Mouse (Mus musculus): ENCODE results near the gene Tns2. TPM values are rescaled to one million over a fixed set of nuclear protein-coding genes. Genes with fewer than 3 reads are reported as not detected.
"Not testable (repeated sequence)": the region's sequence is repeated elsewhere in the genome, so short reads cannot be mapped to it uniquely, and the experiment has no call there.

Gene Tns2
- total RNA-seq, 1 experiment from 2014 or later: 83.0 TPM

- no peak for DNase-seq
These were observed 40.9 kb downstream of the Tns2 start for GRCm38 (mm10) chr15:102141120-102141519.

- DNase-seq: no peak
These were observed 43.0 kb downstream of the Tns2 start for GRCm38 (mm10) chr15:102142914-102143912.

GRCm38 (mm10) chr15:102144274-102144711, 44.1 kb downstream of the Tns2 start, which contains the start of gene Igfbp6:
Gene Igfbp6, plus strand, starts transcription at chr15:102144362.
- no peak for DNase-seq

GRCm38 (mm10) chr15:102144726-102145125, 44.5 kb downstream of the Tns2 start:
- no peak for DNase-seq

GRCm38 (mm10) chr15:102145330-102145729, 45.1 kb downstream of the Tns2 start:
- peak; percentile 85 for DNase-seq

GRCm38 (mm10) chr15:102146089-102146488, 45.9 kb downstream of the Tns2 start:
- DNase-seq: no peak

GRCm38 (mm10) chr15:102146882-102147281, 46.7 kb downstream of the Tns2 start:
- peak; percentile 70 for DNase-seq

- no peak for DNase-seq
These were observed 47.6 kb downstream of the Tns2 start for GRCm38 (mm10) chr15:102147674-102148402.

GRCm38 (mm10) chr15:102149561-102149960, 49.3 kb downstream of the Tns2 start:
- no peak for DNase-seq

- peak; percentile 47 for DNase-seq
These were observed 50.3 kb downstream of the Tns2 start, which contains the start of gene Soat2 for GRCm38 (mm10) chr15:102150301-102151135. Gene Soat2, plus strand, starts transcription at chr15:102150526.

- no peak for DNase-seq
These were observed 52.4 kb downstream of the Tns2 start for GRCm38 (mm10) chr15:102152646-102153045.

- DNase-seq: not testable (repeated sequence)
These were observed 54.8 kb downstream of the Tns2 start for GRCm38 (mm10) chr15:102155006-102155405.

GRCm38 (mm10) chr15:102156836-102157235, 56.6 kb downstream of the Tns2 start:
- DNase-seq: no peak

- DNase-seq: no peak
These were observed 60.3 kb downstream of the Tns2 start for GRCm38 (mm10) chr15:102160415-102161060.

- no peak for DNase-seq
These were observed 63.9 kb downstream of the Tns2 start for GRCm38 (mm10) chr15:102163900-102164693.

GRCm38 (mm10) chr15:102165468-102166100, 65.4 kb downstream of the Tns2 start:
- no peak for DNase-seq

Measured in adrenal gland, postnatal 14 days (tissue).